Mouse (Mus musculus): Measurements from ENCODE around the gene Il9r.
"Not testable (repeated sequence)": the region's sequence is repeated elsewhere in the genome, so short reads cannot be mapped to it uniquely, and the experiment has no call there.

The Il9r gene

GRCm38 (mm10) chr11:32227041-32227440, 27.0 kb upstream of the Il9r start:
- no peak for DNase-seq (ENCODE audit: low read depth, low spot score)

GRCm38 (mm10) chr11:32226124-32226871, 26.2 kb upstream of the Il9r start, which contains the start of gene Mpg:
Gene Mpg, plus strand, starts transcription at chr11:32226505.
- peak; percentile 82 for DNase-seq (ENCODE audit: low read depth, low spot score)

- DNase-seq (ENCODE audit: low read depth, low spot score): no peak
Measured at GRCm38 (mm10) chr11:32225222-32226104, 25.4 kb upstream of the Il9r start.

GRCm38 (mm10) chr11:32224468-32225139, 24.5 kb upstream of the Il9r start:
- DNase-seq (ENCODE audit: low read depth, low spot score): no peak

GRCm38 (mm10) chr11:32223297-32223967, 23.4 kb upstream of the Il9r start:
- no peak for DNase-seq (ENCODE audit: low read depth, low spot score)

GRCm38 (mm10) chr11:32222570-32223194, 22.6 kb upstream of the Il9r start:
- DNase-seq (ENCODE audit: low read depth, low spot score): no peak

GRCm38 (mm10) chr11:32221951-32222409, 21.9 kb upstream of the Il9r start, which contains the start of gene Rhbdf1:
Gene Rhbdf1, minus strand, starts transcription at chr11:32222300.
- no peak for DNase-seq (ENCODE audit: low read depth, low spot score)

- DNase-seq (ENCODE audit: low read depth, low spot score): no peak
Measured at GRCm38 (mm10) chr11:32221225-32221950, 21.3 kb upstream of the Il9r start.

GRCm38 (mm10) chr11:32220607-32221224, 20.6 kb upstream of the Il9r start:
- no peak for DNase-seq (ENCODE audit: low read depth, low spot score)

GRCm38 (mm10) chr11:32219287-32219686, 19.2 kb upstream of the Il9r start:
- no peak for DNase-seq (ENCODE audit: low read depth, low spot score)

GRCm38 (mm10) chr11:32218501-32219050, 18.5 kb upstream of the Il9r start:
- no peak for DNase-seq (ENCODE audit: low read depth, low spot score)

- DNase-seq (ENCODE audit: low read depth, low spot score): peak; percentile 80
Measured at GRCm38 (mm10) chr11:32216851-32217250, 16.8 kb upstream of the Il9r start.

GRCm38 (mm10) chr11:32215372-32216162, 15.5 kb upstream of the Il9r start:
- DNase-seq (ENCODE audit: low read depth, low spot score): no peak

- no peak for DNase-seq (ENCODE audit: low read depth, low spot score)
Measured at GRCm38 (mm10) chr11:32210623-32211022, 10.5 kb upstream of the Il9r start.

- peak; percentile 97 for DNase-seq (ENCODE audit: low read depth, low spot score)
Measured at GRCm38 (mm10) chr11:32205058-32205873, 5.2 kb upstream of the Il9r start, which contains the start of gene Snrnp25. Gene Snrnp25, plus strand, starts transcription at chr11:32205415.

GRCm38 (mm10) chr11:32201922-32202685, 2.0 kb upstream of the Il9r start:
- DNase-seq (ENCODE audit: low read depth, low spot score): no peak

- DNase-seq (ENCODE audit: low read depth, low spot score): not testable (repeated sequence)
Measured at GRCm38 (mm10) chr11:32200992-32201391, 913 bp upstream of the Il9r start.
